Mouse (Mus musculus) limb, embryonic 14.5 days (tissue): ENCODE data around the gene Spryd3. TPM values are rescaled to one million over a fixed set of nuclear protein-coding genes. Genes with fewer than 3 reads are reported as not detected.

Source experiments
- ATAC-seq: fragments of 200-750 bp; cut with Nextera tagmentation; 2 replicates; pipeline ENCODE4 v1.8.0; 2017; ENCODE audit warnings: low read depth, moderate number of reproducible peaks, moderate TSS enrichment; ENCODE audit not compliant: low FRiP score
- DNase-seq: peaks from one replicate; pipeline ENCODE4 v3.0.0-alpha.2; 2015; ENCODE audit warnings: low spot score
- H3K27ac ChIP-seq: fragments of 300-500 bp; sonication (generic); replicated peaks from 2 replicates; pipeline ENCODE4 v1.5.1; 2014; ENCODE audit warnings: low read depth, mild to moderate bottlenecking, low read length, moderate library complexity, mixed read lengths
- H3K27me3 ChIP-seq: fragments of 300-500 bp; sonication (generic); 2 replicates; pipeline ENCODE4 v1.6.1; 2014; ENCODE audit warnings: low read length, mixed read lengths; ENCODE audit not compliant: control insufficient read depth, insufficient read depth
- H3K36me3 ChIP-seq: fragments of 300-500 bp; sonication (generic); 2 replicates; pipeline ENCODE4 v1.6.1; 2014; ENCODE audit warnings: mild to moderate bottlenecking, low read length, moderate library complexity, mixed read lengths; ENCODE audit not compliant: control insufficient read depth, insufficient read depth
- H3K4me1 ChIP-seq: fragments of 300-500 bp; sonication (generic); 2 replicates; pipeline ENCODE4 v1.6.1; 2014; ENCODE audit warnings: antibody characterized with exemption, low read length, mixed read lengths; ENCODE audit not compliant: control insufficient read depth, insufficient read depth
- H3K4me2 ChIP-seq: fragments of 300-500 bp; sonication (generic); replicated peaks from 2 replicates; pipeline ENCODE4 v1.6.1; 2014; ENCODE audit warnings: low read depth, mild to moderate bottlenecking, low read length, moderate library complexity; ENCODE audit not compliant: severe bottlenecking
- H3K4me3 ChIP-seq: fragments of 300-500 bp; sonication (generic); replicated peaks from 2 replicates; pipeline ENCODE4 v1.5.1; 2014; ENCODE audit warnings: low read length
- H3K9ac ChIP-seq: fragments of 300-500 bp; sonication (generic); 2 replicates; pipeline ENCODE4 v1.6.1; 2014; ENCODE audit warnings: mild to moderate bottlenecking, low read depth, low read length, moderate library complexity; ENCODE audit not compliant: severe bottlenecking
- H3K9me3 ChIP-seq: fragments of 300-500 bp; sonication (generic); 2 replicates; pipeline ENCODE4 v1.6.1; 2016; ENCODE audit warnings: low read length; ENCODE audit not compliant: control insufficient read depth
- POLR2A ChIP-seq: fragments of 200-500 bp; IDR thresholded peaks from 2 replicates; pipeline ENCODE4 v1.8.0; 2012; ENCODE audit warnings: inconsistent platforms, mild to moderate bottlenecking, moderate library complexity, borderline replicate concordance; ENCODE audit not compliant: insufficient read depth, insufficient read length; ENCODE audit errors: extremely low read depth
- WGBS: fragments of 180-500 bp; shearing (Covaris S2); extraction: QIAGEN DNeasy Blood & Tissue Kit; methylation state at CpG from one replicate; pipeline ENCODE4 v1.1.7; 2014; 5-methylcytosine and 5-hydroxymethylcytosine counted together
- polyA plus RNA-seq, 2 experiments: library from polyadenylated mRNA; depleted of rRNA in 1 of 2; stranded (reverse) in 1 of 2; unstranded in 1 of 2; fragments of >200 nt; fragmentation: Nextera tagmentation in 1 of 2; extraction: Ambion mirVana in 1 of 2; gene quantifications; 2 replicates each; pipeline versions ENCODE4 v1.2.1 to v1.2.3; 2012 to 2014

Gene Spryd3
- polyA plus RNA-seq, 2 experiments: 18.7 to 37.4 TPM

GRCm38 (mm10) chr15:102094988-102095387, 41.0 kb downstream of the Spryd3 start:
- ATAC-seq: no peak
- Histone ChIP-seq H3K27me3 (no peaks in the 10 kb centered on the region), H3K27ac (no peak overlapping the region), H3K4me1 (peaks cover 24% of the 10 kb centered on the region), H3K9me3 (no peaks in the 10 kb centered on the region), H3K4me2 (no peak overlapping the region), H3K4me3 (no peak overlapping the region), H3K9ac (no peak overlapping the region), H3K36me3 (peaks cover 77% of the 10 kb centered on the region)
- DNase-seq: no peak
- 88% methylated on average over 16 of the region's 16 CpGs for WGBS
- no peak for TF ChIP-seq POLR2A

- no peak overlapping the region for H3K4me3 ChIP-seq
- peaks cover 86% of the 10 kb centered on the region for H3K36me3 ChIP-seq
- ATAC-seq (no peak), DNase-seq (no peak)
- WGBS: 24% methylated on average over 2 of the region's 2 CpGs
- no peak overlapping the region for H3K4me2 ChIP-seq
- no peak overlapping the region for H3K9ac ChIP-seq
- no peaks in the 10 kb centered on the region for H3K9me3 ChIP-seq
- TF ChIP-seq POLR2A: no peak
- peaks cover 20% of the 10 kb centered on the region for H3K4me1 ChIP-seq
- no peak overlapping the region for H3K27ac ChIP-seq
- no peaks in the 10 kb centered on the region for H3K27me3 ChIP-seq
Measured at GRCm38 (mm10) chr15:102094157-102094556, 41.9 kb downstream of the Spryd3 start.

DNA sequence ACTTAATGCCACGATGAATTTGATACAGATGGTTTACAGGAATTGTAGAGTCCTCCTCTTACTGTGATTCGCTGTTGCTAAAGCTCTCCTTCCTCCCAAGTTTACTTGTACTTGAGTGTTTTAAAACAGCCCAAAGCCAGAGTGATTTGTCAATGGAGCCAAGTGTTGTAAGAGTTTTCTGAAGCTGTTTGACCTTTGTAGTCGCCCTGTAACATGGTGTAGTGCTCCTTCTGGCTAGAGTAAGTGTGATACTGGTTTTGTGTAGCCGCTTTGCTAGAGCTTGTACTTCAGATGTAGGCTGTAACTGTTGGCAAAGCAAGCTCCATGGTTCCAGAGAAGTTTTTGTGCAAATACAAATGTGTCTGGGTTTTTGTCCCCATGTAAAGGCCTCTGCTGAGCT, 43.8 kb downstream of the Spryd3 start:
- Histone ChIP-seq H3K27ac (no peak overlapping the region), H3K9ac (no peak overlapping the region), H3K4me3 (no peak overlapping the region), H3K36me3 (peaks cover 97% of the 10 kb centered on the region), H3K9me3 (no peaks in the 10 kb centered on the region), H3K4me2 (no peak overlapping the region), H3K4me1 (peaks cover under 1% of the 10 kb centered on the region), H3K27me3 (no peaks in the 10 kb centered on the region)
- ATAC-seq: no peak
- no peak for DNase-seq
- TF ChIP-seq POLR2A: no peak
- WGBS: 89% methylated on average over 4 of the region's 4 CpGs

DNA sequence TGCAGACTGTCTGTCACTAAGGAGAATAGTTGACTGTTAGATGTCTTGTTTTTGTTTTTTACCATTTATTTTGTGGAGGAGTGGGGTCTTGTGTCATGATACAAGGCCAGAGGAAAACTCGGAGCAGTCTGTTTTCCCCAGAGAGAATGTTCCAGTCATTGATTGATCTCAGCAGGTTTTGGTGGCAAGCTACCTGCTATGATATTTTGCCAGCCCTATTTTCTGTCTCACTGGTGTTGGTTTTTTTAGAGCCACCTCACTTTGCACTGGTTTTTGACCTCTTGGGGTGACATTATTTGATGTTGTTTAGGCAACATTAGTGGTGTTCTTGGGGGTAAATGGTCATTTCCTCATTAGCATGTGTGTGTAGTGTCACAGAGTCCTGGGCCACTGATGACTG, 44.3 kb downstream of the Spryd3 start:
- no peak overlapping the region; the same call in 1 of the 2 replicates for H3K9ac ChIP-seq
- 79% methylated on average over 1 of the region's 1 CpGs for WGBS
- no peak for ATAC-seq
- H3K27ac ChIP-seq: no peak overlapping the region
- H3K9me3 ChIP-seq: no peaks in the 10 kb centered on the region
- H3K36me3 ChIP-seq: peaks cover 100% of the 10 kb centered on the region
- H3K4me2 ChIP-seq: no peak overlapping the region
- no peak for TF ChIP-seq POLR2A
- no peak for DNase-seq
- H3K4me3 ChIP-seq: no peak overlapping the region
- no peaks in the 10 kb centered on the region for H3K4me1 ChIP-seq
- no peaks in the 10 kb centered on the region for H3K27me3 ChIP-seq

DNA sequence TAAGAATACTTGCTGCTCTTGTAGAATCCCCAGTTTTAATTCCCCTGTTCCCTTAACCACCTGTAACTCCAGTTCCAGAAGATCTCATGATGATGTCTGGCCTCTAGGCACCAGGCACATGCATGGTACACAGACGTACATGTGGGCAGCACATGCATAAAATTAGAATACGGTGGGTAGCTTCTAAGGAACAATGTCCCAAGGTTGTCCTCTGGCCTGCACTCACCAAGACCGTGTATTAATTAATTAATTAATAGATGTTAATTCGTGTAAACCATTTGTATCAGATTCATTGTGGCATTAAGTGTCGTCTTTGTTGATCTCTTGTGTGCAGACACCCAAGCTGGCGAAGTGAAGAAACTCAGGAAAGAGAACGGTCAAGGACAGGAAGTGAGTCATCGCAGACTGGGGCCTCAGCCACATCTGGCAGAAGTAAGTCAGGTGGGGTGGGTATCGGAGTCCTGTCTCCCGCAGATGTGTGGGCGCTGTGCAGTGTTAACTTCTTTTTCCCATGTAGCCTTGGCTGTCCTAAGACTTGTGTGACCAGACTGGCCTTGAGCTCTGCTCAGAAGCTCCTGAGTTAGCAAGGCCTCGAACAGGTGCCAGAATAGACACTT, 44.9 kb downstream of the Spryd3 start:
- WGBS: 82% methylated on average over 12 of the region's 12 CpGs
- H3K9me3 ChIP-seq: no peaks in the 10 kb centered on the region
- peaks cover 99% of the 10 kb centered on the region for H3K36me3 ChIP-seq
- H3K27ac ChIP-seq: no peak overlapping the region
- no peak overlapping the region for H3K9ac ChIP-seq
- no peak for DNase-seq
- ATAC-seq: no peak
- no peak for TF ChIP-seq POLR2A
- H3K4me3 ChIP-seq: no peak overlapping the region
- no peaks in the 10 kb centered on the region for H3K4me1 ChIP-seq
- no peak overlapping the region for H3K4me2 ChIP-seq
- H3K27me3 ChIP-seq: no peaks in the 10 kb centered on the region
